10 mouse cellular contexts compared by ENCODE assay signal in the genomic region with DNA sequence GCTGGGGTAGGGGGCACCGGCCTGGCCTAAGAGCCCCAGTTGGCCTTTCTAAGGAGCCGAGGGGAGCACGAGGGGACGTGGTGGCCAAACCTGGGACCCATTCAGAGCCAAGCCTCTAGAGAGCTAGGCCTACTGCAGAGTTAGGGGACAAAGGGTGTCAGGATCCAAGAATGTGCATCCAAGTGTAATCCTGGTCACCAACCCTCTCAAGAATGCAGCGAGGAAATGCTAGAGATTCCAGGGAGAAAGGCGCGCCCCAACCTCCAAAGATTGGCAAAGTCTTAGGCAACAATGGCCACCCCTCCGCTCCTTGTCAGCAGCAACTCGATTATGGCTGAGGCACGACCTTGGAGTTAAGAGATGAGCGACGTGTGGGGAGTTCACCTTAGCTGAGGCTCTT. TPM values are rescaled to one million over a fixed set of nuclear protein-coding genes. Genes with fewer than 3 reads are reported as not detected.
DNase-seq lines count a peak whose midpoint lies in the region; ATAC-seq and TF ChIP-seq lines count a peak whose summit lies in the region.
"Had no signal": no experiment of that assay in that cellular context is flagged by ENCODE, and none has a peak within 500 bp of the region (broad histone marks: within the 10 kb centered on the region; RNA-seq: fewer than 3 reads in every experiment).

No protein-coding gene starts in this region.

- H3K4me1 ChIP-seq in forebrain, embryonic 11.5 days (replicated peaks; ENCODE audit: control insufficient read depth, insufficient read depth, low read length): 0 out of 2 replicates have a peak, but pooled peaks cover 3% of the 10 kb centered on the region
- H3K4me1 ChIP-seq in forebrain, embryonic 16.5 days (replicated peaks; ENCODE audit: control insufficient read depth, insufficient read depth, low read length): peaks cover 10% of the 10 kb centered on the region; the same call in 1 of the 2 replicates
- peaks cover 24% of the 10 kb centered on the region for H3K4me1 ChIP-seq in liver, embryonic 12.5 days
- H3K4me1 ChIP-seq in liver, postnatal 0 days (ENCODE audit: insufficient read depth): peaks cover 4% of the 10 kb centered on the region
- H3K4me1 ChIP-seq in intestine, embryonic 14.5 days (replicated peaks; ENCODE audit: control insufficient read depth, insufficient read depth, low read length): peaks cover 31% of the 10 kb centered on the region

- H3K27ac ChIP-seq in forebrain, embryonic 11.5 days (ENCODE audit: low read depth, low read length): no peak overlapping the region
- no peak overlapping the region for H3K27ac ChIP-seq in forebrain, embryonic 16.5 days (ENCODE audit: low read length)
- no peak overlapping the region for H3K27ac ChIP-seq in liver, embryonic 12.5 days
- H3K27ac ChIP-seq in liver, postnatal 0 days (ENCODE audit: low read depth): no peak overlapping the region
- H3K27ac ChIP-seq in intestine, embryonic 14.5 days (ENCODE audit: low read depth): no peak overlapping the region
- H3K27ac ChIP-seq: midbrain, embryonic 12.5 days had no signal

- H3K9me3 ChIP-seq in forebrain, embryonic 11.5 days (ENCODE audit: control insufficient read depth, low read length): no peaks in the 10 kb centered on the region
- H3K9me3 ChIP-seq in forebrain, embryonic 16.5 days (ENCODE audit: control insufficient read depth, low read length): no peaks in the 10 kb centered on the region
- H3K9me3 ChIP-seq in liver, embryonic 12.5 days (replicated peaks): no peaks in the 10 kb centered on the region
- H3K9me3 ChIP-seq in liver, postnatal 0 days (ENCODE audit: low read length): no peaks in the 10 kb centered on the region
- no peaks in the 10 kb centered on the region for H3K9me3 ChIP-seq in intestine, embryonic 14.5 days (ENCODE audit: control insufficient read depth, low read length)
- H3K9me3 ChIP-seq: midbrain, embryonic 12.5 days had no signal

- ATAC-seq in forebrain, embryonic 11.5 days (replicated peaks; ENCODE audit: low FRiP score): no peak
- ATAC-seq in forebrain, embryonic 16.5 days: no peak
- ATAC-seq in liver, embryonic 12.5 days: no peak
- ATAC-seq in liver, postnatal 0 days: no peak
- no peak; the same call in 1 of the 2 replicates for ATAC-seq in intestine, embryonic 14.5 days (replicated peaks; ENCODE audit: low FRiP score, low TSS enrichment, low read depth)
- ATAC-seq: inflammation-experienced regulatory T-cells, adult 6 months had no signal

- H3K4me3 ChIP-seq in forebrain, embryonic 11.5 days (ENCODE audit: low read depth, low read length): no peak overlapping the region
- H3K4me3 ChIP-seq in forebrain, embryonic 16.5 days (replicated peaks; ENCODE audit: low read length): no peak overlapping the region
- no peak overlapping the region for H3K4me3 ChIP-seq in liver, embryonic 12.5 days
- no peak overlapping the region for H3K4me3 ChIP-seq in liver, postnatal 0 days (ENCODE audit: low read depth, low read length)
- peak overlapping the region; percentile 25 for H3K4me3 ChIP-seq in intestine, embryonic 14.5 days (ENCODE audit: low read depth, low read length)
- H3K4me3 ChIP-seq in myocyte: no peak overlapping the region
- H3K4me3 ChIP-seq: midbrain, embryonic 12.5 days had no signal

- no peaks in the 10 kb centered on the region for H3K36me3 ChIP-seq in forebrain, embryonic 11.5 days (ENCODE audit: control insufficient read depth, insufficient read depth, low read length)
- H3K36me3 ChIP-seq in forebrain, embryonic 16.5 days (ENCODE audit: control insufficient read depth, insufficient read depth): no peaks in the 10 kb centered on the region
- no peaks in the 10 kb centered on the region for H3K36me3 ChIP-seq in liver, embryonic 12.5 days
- H3K36me3 ChIP-seq in liver, postnatal 0 days (replicated peaks; ENCODE audit: insufficient read depth, low read length): no peaks in the 10 kb centered on the region
- no peaks in the 10 kb centered on the region for H3K36me3 ChIP-seq in intestine, embryonic 14.5 days (ENCODE audit: control insufficient read depth, insufficient read depth, low read length)
- H3K36me3 ChIP-seq in myocyte (ENCODE audit: control insufficient read depth, insufficient read depth): no peaks in the 10 kb centered on the region
- H3K36me3 ChIP-seq: midbrain, embryonic 12.5 days had no signal

- no peaks in the 10 kb centered on the region for H3K79me2 ChIP-seq in myocyte (ENCODE audit: control insufficient read depth, insufficient read depth)

- no peak overlapping the region for H3ac ChIP-seq in myocyte (ENCODE audit: control insufficient read depth, insufficient read length)

- 50% methylated on average over 12 of the region's 12 CpGs for WGBS in forebrain, embryonic 11.5 days
- WGBS in forebrain, embryonic 16.5 days: 52% methylated on average over 12 of the region's 12 CpGs
- WGBS in liver, embryonic 12.5 days (ENCODE audit: insufficient replicate concordance): 40% methylated on average over 12 of the region's 12 CpGs
- WGBS in liver, postnatal 0 days (ENCODE audit: insufficient replicate concordance): 50% methylated on average over 12 of the region's 12 CpGs
- WGBS in intestine, embryonic 14.5 days: 36% methylated on average over 12 of the region's 12 CpGs

- no peak overlapping the region for H3K9ac ChIP-seq in forebrain, embryonic 11.5 days (ENCODE audit: low read length)
- no peak overlapping the region for H3K9ac ChIP-seq in forebrain, embryonic 16.5 days (replicated peaks; ENCODE audit: low read depth, low read length)
- no peak overlapping the region for H3K9ac ChIP-seq in liver, embryonic 12.5 days
- H3K9ac ChIP-seq in liver, postnatal 0 days (replicated peaks): no peak overlapping the region
- H3K9ac ChIP-seq in intestine, embryonic 14.5 days (ENCODE audit: low read length): peak overlapping the region; percentile 16; the same call in 1 of the 2 replicates
- H3K9ac ChIP-seq: midbrain, embryonic 12.5 days had no signal

- H3K27me3 ChIP-seq in forebrain, embryonic 11.5 days (ENCODE audit: control insufficient read depth, insufficient read depth, low read length): peaks cover 16% of the 10 kb centered on the region
- H3K27me3 ChIP-seq in forebrain, embryonic 16.5 days (replicated peaks; ENCODE audit: control insufficient read depth, insufficient read depth, low read length): peaks cover 6% of the 10 kb centered on the region
- H3K27me3 ChIP-seq in liver, embryonic 12.5 days (replicated peaks): peaks cover 93% of the 10 kb centered on the region
- peaks cover 42% of the 10 kb centered on the region for H3K27me3 ChIP-seq in liver, postnatal 0 days (ENCODE audit: insufficient read depth, low read length)
- peaks cover 9% of the 10 kb centered on the region; the same call in 1 of the 2 replicates for H3K27me3 ChIP-seq in intestine, embryonic 14.5 days (replicated peaks; ENCODE audit: control insufficient read depth, insufficient read depth, low read length)
- no peaks in the 10 kb centered on the region for H3K27me3 ChIP-seq in myocyte (ENCODE audit: control insufficient read depth, insufficient read depth, insufficient read length)

- no peak for TF ChIP-seq EP300 in liver, postnatal 0 days (IDR thresholded peaks at IDR 0.05; ENCODE audit: low read depth)

- TF ChIP-seq POLR2A in myocyte (IDR thresholded peaks at IDR 0.05; ENCODE audit: insufficient read length, low read depth): no peak

- TF ChIP-seq CTCF in liver, postnatal 0 days (IDR thresholded peaks at IDR 0.05; ENCODE audit: low read depth): no peak

- 0 out of 2 replicates have a peak overlapping the region, but pooled peaks have one; percentile 9 for H3K4me2 ChIP-seq in forebrain, embryonic 11.5 days (ENCODE audit: low read depth, low read length, severe bottlenecking)
- H3K4me2 ChIP-seq in forebrain, embryonic 16.5 days (ENCODE audit: low read length): no peak overlapping the region
- H3K4me2 ChIP-seq in liver, embryonic 12.5 days: peak overlapping the region; percentile 17; the same call in 1 of the 2 replicates
- no peak overlapping the region for H3K4me2 ChIP-seq in liver, postnatal 0 days (ENCODE audit: low read depth, low read length)
- H3K4me2 ChIP-seq in intestine, embryonic 14.5 days (ENCODE audit: low read length): peak overlapping the region; percentile 40
- H3K4me2 ChIP-seq in myocyte (ENCODE audit: low read depth): peak overlapping the region; percentile 65
- H3K4me2 ChIP-seq: midbrain, embryonic 12.5 days had no signal

- DNase-seq in forebrain, embryonic 11.5 days (ENCODE audit: low spot score): peak; percentile 50
- no peak for DNase-seq in liver, postnatal 0 days
- no peak for DNase-seq in intestine, embryonic 14.5 days (ENCODE audit: low spot score)
- DNase-seq in retina, embryonic 14.5 days (ENCODE audit: low spot score): no peak
- no peak for DNase-seq in yolk sac, embryonic 10.5 days (ENCODE audit: low spot score)

RNA-seq across cellular contexts. Expression of a gene that starts 0.3 kb away (rescaled TPM):
- 2.5 and 4.4 TPM in 2 replicates for polyA plus RNA-seq in forebrain, embryonic 11.5 days (2014; fragmentation: Nextera tagmentation; extraction: Ambion mirVana)
- 2.0 and 3.0 TPM in 2 replicates for polyA plus RNA-seq in forebrain, embryonic 16.5 days (2015; fragmentation: Nextera tagmentation; extraction: Ambion mirVana)
- polyA plus RNA-seq in liver, embryonic 12.5 days (2016; fragmentation: Nextera tagmentation; extraction: Ambion mirVana): 0.36 and 0.66 TPM in 2 replicates
- 0.04 TPM in 1 of 2 replicates, not detected in the other for polyA plus RNA-seq in liver, postnatal 0 days (2015; fragmentation: Nextera tagmentation; extraction: Ambion mirVana)
- 5.8 and 7.0 TPM in 2 replicates for polyA plus RNA-seq in intestine, embryonic 14.5 days (2014; fragmentation: Nextera tagmentation; extraction: Ambion mirVana)
- polyA plus RNA-seq in myocyte (2012; fragmentation: generic; extraction: Trizol): 4.9 TPM

RNA-seq across cellular contexts. Expression of a gene that starts 9.6 kb away (rescaled TPM):
- polyA plus RNA-seq in forebrain, embryonic 11.5 days (2014; fragmentation: Nextera tagmentation; extraction: Ambion mirVana): 0.47 and 0.73 TPM in 2 replicates
- not detected in 2 replicates for polyA plus RNA-seq in forebrain, embryonic 16.5 days (2015; fragmentation: Nextera tagmentation; extraction: Ambion mirVana)
- not detected in 2 replicates for polyA plus RNA-seq in liver, embryonic 12.5 days (2016; fragmentation: Nextera tagmentation; extraction: Ambion mirVana)
- polyA plus RNA-seq in liver, postnatal 0 days (2015; fragmentation: Nextera tagmentation; extraction: Ambion mirVana): 0.40 TPM in 1 of 2 replicates, not detected in the other
- 1.3 and 1.6 TPM in 2 replicates for polyA plus RNA-seq in intestine, embryonic 14.5 days (2014; fragmentation: Nextera tagmentation; extraction: Ambion mirVana)
- polyA plus RNA-seq in myocyte (2012; fragmentation: generic; extraction: Trizol): 6.1 TPM
- polyA plus RNA-seq: midbrain, embryonic 12.5 days had no signal

RNA-seq across cellular contexts. Expression of a gene that starts 20.3 kb away (rescaled TPM):
- polyA plus RNA-seq in forebrain, embryonic 11.5 days (2014; fragmentation: Nextera tagmentation; extraction: Ambion mirVana): 0.87 and 0.90 TPM in 2 replicates
- 1.1 and 1.3 TPM in 2 replicates for polyA plus RNA-seq in forebrain, embryonic 16.5 days (2015; fragmentation: Nextera tagmentation; extraction: Ambion mirVana)
- 0.41 and 0.63 TPM in 2 replicates for polyA plus RNA-seq in liver, embryonic 12.5 days (2016; fragmentation: Nextera tagmentation; extraction: Ambion mirVana)
- 0.87 and 0.99 TPM in 2 replicates for polyA plus RNA-seq in liver, postnatal 0 days (2015; fragmentation: Nextera tagmentation; extraction: Ambion mirVana)
- 0.39 and 0.66 TPM in 2 replicates for polyA plus RNA-seq in intestine, embryonic 14.5 days (2014; fragmentation: Nextera tagmentation; extraction: Ambion mirVana)
- 0.29 TPM for polyA plus RNA-seq in myocyte (2012; fragmentation: generic; extraction: Trizol)

RNA-seq across cellular contexts. Expression of a gene that starts 20.8 kb away (rescaled TPM):
- polyA plus RNA-seq in forebrain, embryonic 11.5 days (2014; fragmentation: Nextera tagmentation; extraction: Ambion mirVana): 0.19 and 0.24 TPM in 2 replicates
- 0.65 and 0.79 TPM in 2 replicates for polyA plus RNA-seq in forebrain, embryonic 16.5 days (2015; fragmentation: Nextera tagmentation; extraction: Ambion mirVana)
- polyA plus RNA-seq in liver, embryonic 12.5 days (2016; fragmentation: Nextera tagmentation; extraction: Ambion mirVana): 1.5 and 1.6 TPM in 2 replicates
- polyA plus RNA-seq in liver, postnatal 0 days (2015; fragmentation: Nextera tagmentation; extraction: Ambion mirVana): 0.76 and 0.88 TPM in 2 replicates
- polyA plus RNA-seq in intestine, embryonic 14.5 days (2014; fragmentation: Nextera tagmentation; extraction: Ambion mirVana): 0.69 and 1.2 TPM in 2 replicates
- polyA plus RNA-seq in myocyte (2012; fragmentation: generic; extraction: Trizol): 0.07 TPM

RNA-seq across cellular contexts. Expression of a gene that starts 23.2 kb away (rescaled TPM):
- polyA plus RNA-seq in forebrain, embryonic 11.5 days (2014; fragmentation: Nextera tagmentation; extraction: Ambion mirVana): not detected in 2 replicates
- not detected in 2 replicates for polyA plus RNA-seq in forebrain, embryonic 16.5 days (2015; fragmentation: Nextera tagmentation; extraction: Ambion mirVana)
- not detected in 2 replicates for polyA plus RNA-seq in liver, embryonic 12.5 days (2016; fragmentation: Nextera tagmentation; extraction: Ambion mirVana)
- 0.18 TPM in 1 of 2 replicates, not detected in the other for polyA plus RNA-seq in liver, postnatal 0 days (2015; fragmentation: Nextera tagmentation; extraction: Ambion mirVana)
- 0.40 and 0.41 TPM in 2 replicates for polyA plus RNA-seq in intestine, embryonic 14.5 days (2014; fragmentation: Nextera tagmentation; extraction: Ambion mirVana)
- not detected for polyA plus RNA-seq in myocyte (2012; fragmentation: generic; extraction: Trizol)
- polyA plus RNA-seq: midbrain, embryonic 12.5 days had no signal

Comparison
In these comparisons a context has a peak if more than half of its experiments do, and no peak if none do; other contexts are left out.
1. H3K4me2 ChIP-seq: peak in forebrain, embryonic 11.5 days (single experiment), liver, embryonic 12.5 days (single experiment), intestine, embryonic 14.5 days (single experiment) and myocyte (single experiment); none in forebrain, embryonic 16.5 days (single experiment) and liver, postnatal 0 days (single experiment).